Mouse (Mus musculus) MEL (cell line): ENCODE data around the gene Pold4. TPM values are rescaled to one million over a fixed set of nuclear protein-coding genes. Genes with fewer than 3 reads are reported as not detected.

Experiments used
- DNase-seq: peaks from one replicate; pipeline ENCODE4 v3.0.0; 2011; ENCODE audit warnings: low read depth, low spot score
- H3K27ac ChIP-seq: 2 replicates; pipeline ENCODE4 v1.5.1; 2012; ENCODE audit warnings: low read depth, mild to moderate bottlenecking, control low read depth, low read length, moderate library complexity; ENCODE audit not compliant: control insufficient read depth
- H3K27me3 ChIP-seq, 2 experiments: fragments of 150-350 bp in 1 of 2; sonication (generic) in 1 of 2; 2 replicates each; pipeline ENCODE4 v1.6.1; 2012; ENCODE audit warnings: low read length in 2 of 2, mild to moderate bottlenecking in 2 of 2, improper control_type of control experiment in 1 of 2, moderate library complexity in 1 of 2; ENCODE audit not compliant: insufficient read depth in 2 of 2, control insufficient read depth in 1 of 2
- H3K36me3 ChIP-seq, 2 experiments: 2 replicates each; pipeline ENCODE4 v1.6.1; 2012 to 2014; ENCODE audit warnings: low read length in 2 of 2, improper control_type of control experiment in 1 of 2, inconsistent platforms in 1 of 2, mild to moderate bottlenecking in 1 of 2; ENCODE audit not compliant: insufficient read depth in 2 of 2, control insufficient read depth in 1 of 2
- H3K4me1 ChIP-seq, 2 experiments: fragments of 150-350 bp in 1 of 2; sonication (generic) in 1 of 2; 2 replicates each; pipeline ENCODE4 v1.6.1; 2012; ENCODE audit warnings: low read length in 2 of 2, improper control_type of control experiment in 1 of 2, mild to moderate bottlenecking in 1 of 2; ENCODE audit not compliant: insufficient read depth in 2 of 2, control insufficient read depth in 1 of 2
- H3K4me3 ChIP-seq, 2 experiments: fragments of 150-350 bp in 1 of 2; sonication (generic) in 1 of 2; 2 replicates each; pipeline ENCODE4 v1.5.1; 2012; ENCODE audit warnings: low read depth in 2 of 2, low read length in 2 of 2, mild to moderate bottlenecking in 2 of 2, moderate library complexity in 2 of 2, control low read depth in 1 of 2, improper control_type of control experiment in 1 of 2; ENCODE audit not compliant: control insufficient read depth in 1 of 2, insufficient read depth in 1 of 2
- H3K79me2 ChIP-seq: 2 replicates; pipeline ENCODE4 v1.6.1; 2012; ENCODE audit warnings: mild to moderate bottlenecking, low read length, moderate library complexity; ENCODE audit not compliant: control insufficient read depth, poor library complexity, insufficient read depth
- H3K9ac ChIP-seq: 2 replicates; pipeline ENCODE4 v1.6.1; 2012; ENCODE audit warnings: low read depth, mild to moderate bottlenecking, control low read depth, low read length, moderate library complexity; ENCODE audit not compliant: control insufficient read depth, poor library complexity, severe bottlenecking
- H3K9me3 ChIP-seq: fragments of 150-350 bp; sonication (generic); replicated peaks from 2 replicates; pipeline ENCODE4 v1.6.1; 2012; ENCODE audit warnings: mild to moderate bottlenecking, low read length, improper control_type of control experiment, moderate library complexity; ENCODE audit not compliant: insufficient read depth
- BHLHE40 ChIP-seq: IDR thresholded peaks from 2 replicates; pipeline ENCODE4 v1.6.1; 2012; ENCODE audit warnings: low read depth, mild to moderate bottlenecking, inconsistent platforms, low read length, improper control_type of control experiment, borderline replicate concordance
- CTCF ChIP-seq, 3 experiments: IDR thresholded peaks in 2 of 3; conservative IDR thresholded peaks in 1 of 3; 2 replicates each; pipeline ENCODE4 v1.5.1; 2011 to 2012; ENCODE audit warnings: low read length in 3 of 3, low read depth in 2 of 3, mild to moderate bottlenecking in 2 of 3, improper control_type of control experiment in 1 of 3, inconsistent platforms in 1 of 3, mixed read lengths in 1 of 3, moderate library complexity in 1 of 3; ENCODE audit not compliant: control insufficient read depth in 1 of 3, insufficient read depth in 1 of 3, poor library complexity in 1 of 3, severe bottlenecking in 1 of 3
- E2F4 ChIP-seq: IDR thresholded peaks from 2 replicates; pipeline ENCODE4 v1.6.1; 2011; ENCODE audit warnings: low read depth, low read length, improper control_type of control experiment, borderline replicate concordance
- EP300 ChIP-seq, 2 experiments: IDR thresholded peaks; 2 replicates each; pipeline ENCODE4 v1.6.1; 2011; ENCODE audit warnings: improper control_type of control experiment in 2 of 2, low read length in 2 of 2, low read depth in 1 of 2, mild to moderate bottlenecking in 1 of 2
- GATA1 ChIP-seq: IDR thresholded peaks from 2 replicates; pipeline ENCODE4 v1.6.1; 2011; ENCODE audit warnings: low read depth, low read length, improper control_type of control experiment
- HCFC1 ChIP-seq: IDR thresholded peaks from 2 replicates; pipeline ENCODE4 v1.6.1; 2012; ENCODE audit warnings: low read depth, mild to moderate bottlenecking, inconsistent platforms, low read length, improper control_type of control experiment, moderate library complexity
- JUND ChIP-seq: IDR thresholded peaks from 2 replicates; pipeline ENCODE4 v1.6.1; 2011; ENCODE audit warnings: low read depth, mild to moderate bottlenecking, improper control_type of control experiment, low read length
- KAT2A ChIP-seq: conservative IDR thresholded peaks from 2 replicates; pipeline ENCODE4 v1.6.1; 2012; ENCODE audit warnings: low read depth, low read length, improper control_type of control experiment, inconsistent platforms
- MAFK ChIP-seq: IDR thresholded peaks from 2 replicates; pipeline ENCODE4 v1.6.1; 2011; ENCODE audit warnings: low read depth, mild to moderate bottlenecking, low read length, improper control_type of control experiment, borderline replicate concordance
- MAX ChIP-seq: IDR thresholded peaks from 2 replicates; pipeline ENCODE4 v1.6.1; 2011; ENCODE audit warnings: low read length, improper control_type of control experiment
- MAZ ChIP-seq: IDR thresholded peaks from 2 replicates; pipeline ENCODE4 v1.6.1; 2012; ENCODE audit warnings: low read depth, mild to moderate bottlenecking, inconsistent platforms, low read length, improper control_type of control experiment
- MEF2A ChIP-seq: IDR thresholded peaks from 2 replicates; pipeline ENCODE4 v1.6.1; 2014; ENCODE audit warnings: low read depth, mild to moderate bottlenecking, inconsistent platforms, low read length, improper control_type of control experiment; ENCODE audit not compliant: poor library complexity, insufficient replicate concordance, severe bottlenecking; ENCODE audit errors: extremely low read depth
- MYB ChIP-seq: IDR thresholded peaks from 2 replicates; pipeline ENCODE4 v1.6.1; 2011; ENCODE audit warnings: mild to moderate bottlenecking, low read depth, low read length, improper control_type of control experiment
- MYC ChIP-seq: IDR thresholded peaks from 2 replicates; pipeline ENCODE4 v1.6.1; 2011; ENCODE audit warnings: low read depth, mild to moderate bottlenecking, low read length, improper control_type of control experiment, moderate library complexity
- NELFE ChIP-seq: IDR thresholded peaks from 2 replicates; pipeline ENCODE4 v1.6.1; 2011; ENCODE audit warnings: low read depth, low read length, improper control_type of control experiment
- POLR2A ChIP-seq, 2 experiments: IDR thresholded peaks; 2 replicates each; pipeline ENCODE4 v1.6.1; 2011 to 2012; ENCODE audit warnings: low read length in 2 of 2, mild to moderate bottlenecking in 2 of 2, control low read depth in 1 of 2, improper control_type of control experiment in 1 of 2, low read depth in 1 of 2, moderate library complexity in 1 of 2; ENCODE audit not compliant: control insufficient read depth in 1 of 2, insufficient read depth in 1 of 2, poor library complexity in 1 of 2
- POLR2AphosphoS2 ChIP-seq: IDR thresholded peaks from 2 replicates; pipeline ENCODE4 v1.6.1; 2011; ENCODE audit warnings: low read length, improper control_type of control experiment
- POLR2AphosphoS5 ChIP-seq: IDR thresholded peaks from 2 replicates; pipeline ENCODE4 v1.6.1; 2012; ENCODE audit warnings: low read depth, borderline replicate concordance, mild to moderate bottlenecking, inconsistent platforms, low read length, moderate library complexity, mixed read lengths
- RAD21 ChIP-seq: IDR thresholded peaks from 2 replicates; pipeline ENCODE4 v1.6.1; 2011; ENCODE audit warnings: mild to moderate bottlenecking, low read depth, low read length, improper control_type of control experiment
- RCOR1 ChIP-seq: IDR thresholded peaks from 2 replicates; pipeline ENCODE4 v1.6.1; 2012; ENCODE audit warnings: low read depth, mild to moderate bottlenecking, inconsistent platforms, low read length, improper control_type of control experiment
- SIN3A ChIP-seq: IDR thresholded peaks from 2 replicates; pipeline ENCODE4 v1.6.1; 2012; ENCODE audit warnings: low read length, improper control_type of control experiment, inconsistent platforms
- SMC3 ChIP-seq: IDR thresholded peaks from 2 replicates; pipeline ENCODE4 v1.6.1; 2011; ENCODE audit warnings: low read depth, low read length, improper control_type of control experiment
- TBP ChIP-seq: IDR thresholded peaks from 2 replicates; pipeline ENCODE4 v1.8.0; 2011; ENCODE audit warnings: low read depth, low read length, improper control_type of control experiment
- UBTF ChIP-seq: IDR thresholded peaks from 2 replicates; pipeline ENCODE4 v1.6.1; 2012; ENCODE audit warnings: low read depth, mild to moderate bottlenecking, inconsistent platforms, low read length, improper control_type of control experiment, moderate library complexity, borderline replicate concordance; ENCODE audit not compliant: insufficient read depth
- USF1 ChIP-seq: IDR thresholded peaks from 2 replicates; pipeline ENCODE4 v1.6.1; 2014; ENCODE audit warnings: low read depth, mild to moderate bottlenecking, inconsistent platforms, low read length, improper control_type of control experiment, moderate library complexity
- USF2 ChIP-seq, 2 experiments: IDR thresholded peaks; 2 replicates each; pipeline ENCODE4 v1.6.1; 2011 to 2012; ENCODE audit warnings: improper control_type of control experiment in 2 of 2, low read length in 2 of 2, borderline replicate concordance in 1 of 2, inconsistent platforms in 1 of 2, low read depth in 1 of 2, mild to moderate bottlenecking in 1 of 2; ENCODE audit not compliant: insufficient read depth in 1 of 2
- ZKSCAN1 ChIP-seq: IDR thresholded peaks from 2 replicates; pipeline ENCODE4 v1.6.1; 2012; ENCODE audit warnings: low read depth, mild to moderate bottlenecking, inconsistent platforms, low read length, improper control_type of control experiment, moderate library complexity
- ZMIZ1 ChIP-seq: IDR thresholded peaks from 2 replicates; pipeline ENCODE4 v1.6.1; 2012; ENCODE audit warnings: low read depth, mild to moderate bottlenecking, inconsistent platforms, low read length, improper control_type of control experiment, moderate library complexity
- ZNF384 ChIP-seq: IDR thresholded peaks from 2 replicates; pipeline ENCODE4 v1.6.1; 2012; ENCODE audit warnings: low read depth, mild to moderate bottlenecking, inconsistent platforms, low read length, improper control_type of control experiment
- polyA plus RNA-seq, 2 experiments: library from polyadenylated mRNA; stranded (reverse) in 1 of 2; unstranded in 1 of 2; fragments of >175 nt in 1 of 2; fragments of >200 nt in 1 of 2; gene quantifications; 2 replicates each; pipeline versions ENCODE4 v1.2.1 to v1.2.4; 2012; ENCODE audit warnings: low replicate concordance in 2 of 2, low read depth in 1 of 2; ENCODE audit not compliant: insufficient read length in 2 of 2, insufficient read depth in 1 of 2, missing spikeins in 1 of 2
- total RNA-seq: library from RNA; depleted of rRNA; stranded (reverse); fragments of 300-350 nt; gene quantifications from 2 replicates; pipeline ENCODE4 v1.2.3, GENCODE M21; 2012

Gene Pold4
- total and polyA plus RNA-seq, 3 experiments, result 18.5 to 40.4 TPM; not detected in 1

- H3K9me3 ChIP-seq, result no peaks in the 10 kb centered on the region
- no peak overlapping the region for H3K27ac ChIP-seq
- H3K27me3 ChIP-seq, result no peaks in the 10 kb centered on the region
- H3K9ac ChIP-seq, result no peak overlapping the region
- no peaks in the 10 kb centered on the region for H3K79me2 ChIP-seq
- DNase-seq, result peak; percentile 61
- peaks cover 0 to 4% of the 10 kb centered on the region in 2 experiments; a peak in 2 of 4 replicates for H3K4me1 ChIP-seq
- H3K4me3 ChIP-seq, result no peak overlapping the region
- H3K36me3 ChIP-seq, result no peaks in the 10 kb centered on the region
- TF ChIP-seq MAZ (no peak), E2F4 (no peak), CTCF (IDR thresholded peaks at IDR 0.05 in 2 of 3, conservative IDR thresholded peaks at IDR 0.05 in 1 of 3; ENCODE audit: control insufficient read depth in 1 of 3, insufficient read depth in 1 of 3, low read depth in 2 of 3, low read length in 3 of 3, poor library complexity in 1 of 3, severe bottlenecking in 1 of 3) (peak; percentile 47 to 52 (median 51)), UBTF (no peak), ZKSCAN1 (no peak), MAX (no peak), MYB (no peak), ZMIZ1 (no peak), POLR2A (IDR thresholded peaks at IDR 0.05; ENCODE audit: control insufficient read depth in 1 of 2, insufficient read depth in 1 of 2, low read depth in 1 of 2, low read length in 2 of 2, poor library complexity in 1 of 2) (no peak), SMC3 (peak; percentile 28; the same call in 1 of the 2 replicates), TBP (no peak), GATA1 (no peak), BHLHE40 (no peak), RCOR1 (no peak), RAD21 (peak; percentile 22), MEF2A (no peak)
Measured at GRCm38 (mm10) chr19:4279487-4279886, 47.8 kb downstream of the Pold4 start.

- Histone ChIP-seq H3K9me3 (no peaks in the 10 kb centered on the region), H3K4me3 (no peak overlapping the region), H3K4me1 (peaks cover 0 to 4% of the 10 kb centered on the region in 2 experiments; a peak in 2 of 4 replicates), H3K79me2 (no peaks in the 10 kb centered on the region), H3K9ac (no peak overlapping the region), H3K27me3 (no peaks in the 10 kb centered on the region), H3K27ac (no peak overlapping the region)
- no peak for DNase-seq
- TF ChIP-seq USF1 (no peak), POLR2AphosphoS2 (no peak), ZMIZ1 (no peak), POLR2AphosphoS5 (no peak), SIN3A (no peak), ZNF384 (no peak), CTCF (IDR thresholded peaks at IDR 0.05 in 2 of 3, conservative IDR thresholded peaks at IDR 0.05 in 1 of 3; ENCODE audit: control insufficient read depth in 1 of 3, insufficient read depth in 1 of 3, low read depth in 2 of 3, low read length in 3 of 3, poor library complexity in 1 of 3, severe bottlenecking in 1 of 3) (no peak), MAZ (no peak), EP300 (IDR thresholded peaks at IDR 0.05; ENCODE audit: low read depth in 1 of 2, low read length in 2 of 2) (no peak), GATA1 (no peak), MYC (no peak), NELFE (no peak), JUND (no peak), MAFK (no peak), KAT2A (no peak), MEF2A (no peak), HCFC1 (no peak), RCOR1 (no peak), USF2 (IDR thresholded peaks at IDR 0.05; ENCODE audit: borderline replicate concordance in 1 of 2, insufficient read depth in 1 of 2, low read depth in 1 of 2, low read length in 2 of 2) (no peak)
- TF ChIP-seq, all 39 proteins: peak for 0
- H3K36me3 ChIP-seq, result no peaks in the 10 kb centered on the region
Measured at GRCm38 (mm10) chr19:4280425-4280824, 48.7 kb downstream of the Pold4 start.
